Mouse (Mus musculus) skeletal muscle tissue, postnatal 0 days (tissue): ENCODE data around the gene Spint5. TPM values are rescaled to one million over a fixed set of nuclear protein-coding genes. Genes with fewer than 3 reads are reported as not detected.

Source experiments
- polyA plus RNA-seq: library from polyadenylated mRNA; unstranded; fragments of >200 nt; fragmentation: Nextera tagmentation; extraction: Ambion mirVana; gene quantifications from 2 replicates; pipeline ENCODE4 v1.2.1, GENCODE M21; 2015

The Spint5 gene
- polyA plus RNA-seq = not detected in 2 replicates

DNA sequence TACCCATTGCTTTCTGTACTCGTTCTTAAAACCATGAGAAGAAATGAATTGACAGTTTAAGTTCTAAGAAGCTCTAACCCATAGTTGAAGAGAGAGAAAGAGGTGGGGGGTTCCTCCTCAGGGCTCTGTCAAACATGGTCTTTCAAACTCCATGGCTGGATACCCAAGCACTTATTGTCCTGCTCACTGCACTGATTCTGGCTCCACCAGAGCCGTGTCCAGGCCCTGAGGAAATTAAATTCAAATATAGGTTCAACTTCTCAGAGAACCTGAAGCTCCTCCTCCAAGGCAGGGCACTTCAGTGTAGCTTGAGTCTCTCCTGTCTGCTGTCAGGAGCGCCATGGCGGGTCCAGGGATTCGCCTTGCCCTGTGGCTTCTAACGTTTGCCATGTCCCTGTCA is at the start of gene Spint5:
Gene Spint5, plus strand, starts transcription at position 301 of the 400 bp plus-strand sequence.

DNA sequence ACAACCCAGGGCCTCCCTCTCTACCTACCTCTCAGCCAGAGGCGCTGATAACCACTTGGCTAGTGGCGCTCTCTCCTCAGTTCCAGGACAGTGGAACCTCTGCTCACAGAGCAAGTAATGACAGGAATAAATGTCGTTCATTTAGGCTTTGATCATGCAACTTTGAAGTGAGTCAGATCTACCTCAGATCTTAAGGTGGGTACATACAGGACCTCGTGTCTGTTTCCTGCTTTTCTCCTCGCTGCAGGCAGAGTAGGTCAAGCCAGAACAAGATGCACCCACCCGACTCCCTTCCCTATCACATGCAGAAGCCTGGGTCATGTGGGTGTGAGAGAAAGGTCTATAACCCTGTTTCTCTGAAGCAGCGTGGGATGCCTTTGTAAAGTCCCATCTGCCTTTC is 41.1 kb upstream of the Spint5 start, which contains the start of gene Wfdc11:
Gene Wfdc11, minus strand, starts transcription at position 101 of the 400 bp plus-strand sequence.

DNA sequence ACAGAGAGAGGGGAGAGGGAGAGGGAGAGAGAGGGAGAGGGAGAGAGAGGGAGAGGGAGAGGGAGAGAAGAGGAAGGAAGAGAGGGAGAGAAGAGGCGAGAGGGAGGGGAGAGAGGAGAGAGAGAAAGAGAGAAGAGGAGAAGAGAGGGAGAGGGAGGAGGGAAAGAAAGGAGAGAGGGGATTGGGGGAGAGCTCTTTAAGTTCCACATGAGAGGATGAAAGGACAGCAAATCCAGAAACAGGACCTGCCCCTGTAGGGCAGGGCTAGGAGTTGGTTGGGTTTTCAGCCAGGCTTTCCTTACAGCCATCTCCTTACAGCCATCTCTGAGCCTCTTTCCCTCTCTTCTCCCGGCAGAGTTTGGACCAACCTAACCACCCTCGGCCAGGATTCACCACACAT is 30.3 kb upstream of the Spint5 start, which contains the start of gene Wfdc13:
Gene Wfdc13, plus strand, starts transcription at position 301 of the 400 bp plus-strand sequence.

GRCm38 (mm10) chr2:164698201-164698600 is 16.9 kb upstream of the Spint5 start, which contains the start of gene Spint4:
Spint4 (plus strand) TSS chr2:164698501.

DNA sequence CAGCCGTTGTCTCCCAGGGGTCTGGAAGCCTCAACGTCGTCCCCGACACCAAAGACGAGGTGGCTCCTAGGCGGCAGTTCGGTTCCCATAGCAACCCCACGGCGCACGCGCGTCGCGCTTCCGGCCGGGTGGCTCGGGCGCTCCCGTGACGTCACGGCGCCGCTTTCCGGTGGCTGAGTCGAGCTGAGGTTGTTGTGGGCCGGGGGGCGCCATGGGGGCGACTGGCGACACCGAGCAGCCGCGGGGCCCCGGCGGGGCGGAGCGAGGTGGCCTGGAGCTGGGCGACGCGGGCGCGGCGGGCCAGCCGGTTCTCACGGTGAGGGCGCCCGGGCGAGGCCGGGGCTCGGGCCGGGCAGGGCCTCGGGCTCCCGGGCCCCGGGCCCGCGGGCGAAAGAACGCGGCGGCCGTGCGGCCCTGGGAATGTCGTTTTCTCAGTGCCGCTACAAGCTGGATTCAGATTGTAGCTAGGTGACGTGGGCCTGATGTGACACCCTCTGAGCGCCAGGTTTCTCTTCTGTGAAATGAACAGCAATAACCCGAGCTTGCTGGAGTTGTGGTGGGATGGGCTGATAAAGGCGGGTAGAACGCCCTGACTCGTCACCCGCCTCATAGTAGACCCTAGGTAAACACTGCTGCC is 30.9 kb downstream of the Spint5 start, which contains the start of the genes Wfdc3 and Dnttip1:
Gene Wfdc3, minus strand, starts transcription at position 89 of the 637 bp plus-strand sequence.
Gene Dnttip1, plus strand, starts transcription at position 141 of the 637 bp plus-strand sequence.

Other genes starting within 250 kb of the Spint5 start
- gene Trp53tg5, start 241.6 kb upstream of the Spint5 start, polyA plus RNA-seq = not detected in 2 replicates
- gene Dbndd2, start 229.2 kb upstream of the Spint5 start, polyA plus RNA-seq = 9.8 and 10.2 TPM in 2 replicates
- 36.4 and 37.9 TPM in 2 replicates for gene Pigt, start 217.8 kb upstream of the Spint5 start, polyA plus RNA-seq
- 0.29 and 0.37 TPM in 2 replicates for gene Wfdc2, start 152.9 kb upstream of the Spint5 start, polyA plus RNA-seq
- not detected in 2 replicates for gene Spint3, start 141.8 kb upstream of the Spint5 start, polyA plus RNA-seq
- not detected in 2 replicates for gene Wfdc6a, start 129.9 kb upstream of the Spint5 start, polyA plus RNA-seq
- not detected in 2 replicates for gene Eppin, start 121.7 kb upstream of the Spint5 start, polyA plus RNA-seq
- not detected in 2 replicates for gene Wfdc6b, start 101.8 kb upstream of the Spint5 start, polyA plus RNA-seq
- gene Wfdc8, start 101.7 kb upstream of the Spint5 start, polyA plus RNA-seq = not detected in 2 replicates
- not detected in 2 replicates for gene Wfdc16, start 76.5 kb upstream of the Spint5 start, polyA plus RNA-seq
- not detected in 2 replicates for gene Wfdc10, start 59.3 kb upstream of the Spint5 start, polyA plus RNA-seq
- not detected in 2 replicates for gene Wfdc9, start 58.7 kb upstream of the Spint5 start, polyA plus RNA-seq
- gene Wfdc11, start 41.2 kb upstream of the Spint5 start, polyA plus RNA-seq = not detected in 2 replicates
- gene Wfdc13, start 30.2 kb upstream of the Spint5 start, polyA plus RNA-seq = 0.21 TPM in 1 of 2 replicates, not detected in the other
- not detected in 2 replicates for gene Spint4, start 16.8 kb upstream of the Spint5 start, polyA plus RNA-seq
- 0.14 and 0.29 TPM in 2 replicates for gene Wfdc3, start 30.6 kb downstream of the Spint5 start, polyA plus RNA-seq
- gene Dnttip1, start 30.7 kb downstream of the Spint5 start, polyA plus RNA-seq = 51.2 and 54.3 TPM in 2 replicates
- gene Ube2c, start 54.6 kb downstream of the Spint5 start, polyA plus RNA-seq = 67.3 and 77.7 TPM in 2 replicates
- gene Tnnc2, start 64.7 kb downstream of the Spint5 start, polyA plus RNA-seq = 22,389 and 24,028 TPM in 2 replicates
- 31.1 and 33.0 TPM in 2 replicates for gene Snx21, start 70.5 kb downstream of the Spint5 start, polyA plus RNA-seq
- 10.2 and 11.7 TPM in 2 replicates for gene Acot8, start 89.6 kb downstream of the Spint5 start, polyA plus RNA-seq
- 2.0 TPM in 2 replicates for gene Zswim3, start 89.8 kb downstream of the Spint5 start, polyA plus RNA-seq
- gene Zswim1, start 107.4 kb downstream of the Spint5 start, polyA plus RNA-seq = 5.9 and 6.8 TPM in 2 replicates
- not detected in 2 replicates for gene Spata25, start 113.2 kb downstream of the Spint5 start, polyA plus RNA-seq
- gene Ctsa, start 117.6 kb downstream of the Spint5 start, polyA plus RNA-seq = 105 and 116 TPM in 2 replicates
- gene Neurl2, start 118.2 kb downstream of the Spint5 start, polyA plus RNA-seq = 56.5 and 63.5 TPM in 2 replicates
- gene Pltp, start 142.4 kb downstream of the Spint5 start, polyA plus RNA-seq = 5.9 and 7.4 TPM in 2 replicates
- gene Pcif1, start 164.0 kb downstream of the Spint5 start, polyA plus RNA-seq = 41.4 and 42.2 TPM in 2 replicates
- 4.0 and 4.3 TPM in 2 replicates for gene Zfp335, start 196.5 kb downstream of the Spint5 start, polyA plus RNA-seq
- 0.91 and 1.1 TPM in 2 replicates for gene Mmp9, start 225.5 kb downstream of the Spint5 start, polyA plus RNA-seq
- 0.22 and 0.23 TPM in 2 replicates for gene Slc12a5, start 245.5 kb downstream of the Spint5 start, polyA plus RNA-seq